Mouse (Mus musculus): ENCODE measurements at regions not wholly inside any gene's neighbourhood (a gene's known extent, or its start where the extent isn't known, plus 50 kb on each side); places are given as distances from the start of the nearest gene placed in this dataset.

DNA sequence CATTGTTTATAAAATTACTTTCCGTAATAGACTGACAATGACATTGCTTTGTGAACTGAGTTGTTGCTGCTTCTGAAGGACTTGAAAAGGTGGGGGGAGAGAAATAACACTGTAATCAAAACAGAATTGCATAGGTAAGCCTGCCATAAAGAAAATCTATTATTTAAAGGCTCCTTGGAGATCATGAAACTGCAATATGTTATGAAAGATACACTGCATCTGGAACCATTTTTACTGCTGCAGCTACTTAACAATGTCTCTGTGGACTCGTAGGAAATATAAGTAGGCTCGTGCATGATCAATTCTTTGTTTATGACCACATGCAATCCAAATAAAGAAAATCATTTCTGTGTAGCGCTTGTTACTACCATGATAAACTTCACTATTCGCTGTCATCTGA, 145.0 kb upstream of the Syt1 start:
- TF ChIP-seq CTCF (conservative IDR thresholded peaks at IDR 0.05; ENCODE audit: insufficient read depth, insufficient read length, low read depth, low read length) (no peak), POLR2A (IDR thresholded peaks at IDR 0.05; ENCODE audit: low read depth, low read length) (no peak)

All from kidney, adult 2 months (tissue).